Mouse (Mus musculus): Measurements from ENCODE around the gene Hoxa4. TPM values are rescaled to one million over a fixed set of nuclear protein-coding genes. Genes with fewer than 3 reads are reported as not detected.

Hoxa4 gene
- polyA plus RNA-seq, 1 experiment from 2014 or later, result 3.6 TPM

DNA sequence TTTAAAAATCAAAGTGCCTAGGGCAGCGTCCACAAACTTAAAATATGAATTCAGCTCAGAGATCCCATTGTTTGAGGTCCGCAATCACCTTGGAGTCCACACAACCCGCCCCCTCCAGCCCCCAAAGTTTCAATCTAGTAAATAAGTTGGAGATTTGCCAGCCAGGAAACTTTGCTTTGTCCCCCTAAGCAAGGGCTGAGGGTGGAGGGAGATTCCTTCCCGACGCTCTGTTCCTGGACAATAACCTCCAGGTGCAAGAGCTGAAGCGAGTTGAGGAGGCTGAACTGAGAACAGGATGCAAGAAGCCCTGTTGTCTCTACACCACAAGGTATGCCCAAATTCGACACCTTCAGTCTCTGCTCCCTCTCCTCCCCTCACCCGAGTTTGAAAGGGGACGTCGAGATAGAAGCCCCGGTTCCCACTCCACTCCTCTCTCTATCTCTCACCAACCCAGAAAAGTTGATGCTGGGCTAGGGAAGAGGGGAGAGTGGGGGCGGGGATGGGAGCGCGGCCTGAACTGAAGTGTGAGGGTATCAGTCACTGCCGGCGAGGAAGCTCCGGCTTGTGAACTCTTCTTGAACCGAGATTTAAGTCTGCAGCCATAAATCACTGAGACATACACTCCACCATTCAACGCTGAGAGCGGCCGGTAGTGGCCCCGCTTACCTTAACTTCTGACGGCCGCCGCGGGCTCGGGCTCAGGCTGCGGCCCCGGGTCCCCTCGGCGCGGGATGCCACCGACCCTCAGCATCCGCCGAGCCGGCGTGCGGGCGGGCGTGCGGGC, 16.4 kb downstream of the Hoxa4 start:
- no peak for TF ChIP-seq CTCF (IDR thresholded peaks at IDR 0.05; ENCODE audit: low read depth)
- no peaks in the 10 kb centered on the region; the same call in 1 of the 2 replicates for H3K36me3 ChIP-seq (ENCODE audit: control insufficient read depth, insufficient read depth)
- WGBS, result 5% methylated on average over 41 of the region's 41 CpGs
- H3K9ac ChIP-seq (ENCODE audit: low read depth, low read length), result peak overlapping the region; percentile 68
- peak overlapping the region; percentile 87 for H3K27ac ChIP-seq (ENCODE audit: low read depth, low read length)
- ATAC-seq, result peak; percentile 38; the same call in 1 of the 2 replicates
- peaks cover 24% of the 10 kb centered on the region; the same call in 1 of the 2 replicates for H3K27me3 ChIP-seq (replicated peaks; ENCODE audit: control insufficient read depth, insufficient read depth, low read length)
- no peaks in the 10 kb centered on the region for H3K9me3 ChIP-seq (ENCODE audit: control insufficient read depth)
- no peaks in the 10 kb centered on the region for H3K4me1 ChIP-seq (replicated peaks; ENCODE audit: control insufficient read depth, insufficient read depth, low read length)
- H3K4me3 ChIP-seq (ENCODE audit: low read depth, low read length), result peak overlapping the region; percentile 61
- H3K4me2 ChIP-seq (replicated peaks; ENCODE audit: low read depth), result peak overlapping the region; percentile 76

DNA sequence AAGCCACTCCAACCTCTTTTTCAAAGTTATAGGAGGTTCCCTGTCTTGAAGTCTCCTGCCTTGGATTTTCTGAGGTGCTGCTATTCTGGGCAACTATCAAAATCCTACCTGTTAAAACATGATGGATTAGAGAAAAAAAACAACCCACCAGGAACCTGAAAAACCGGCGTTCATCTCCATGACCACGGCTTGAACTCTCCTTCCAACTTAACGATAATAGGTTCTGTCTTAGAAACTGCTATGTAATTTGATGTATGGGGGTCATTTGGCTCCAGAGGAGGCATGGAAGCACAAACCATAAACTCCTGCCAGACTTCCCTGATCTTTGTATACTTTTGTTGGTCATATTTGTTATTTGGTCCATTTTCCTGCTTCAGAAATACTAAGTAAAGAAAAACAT, 17.9 kb downstream of the Hoxa4 start:
- Histone ChIP-seq H3K27ac (ENCODE audit: low read depth, low read length) (no peak overlapping the region), H3K4me1 (replicated peaks; ENCODE audit: control insufficient read depth, insufficient read depth, low read length) (no peaks in the 10 kb centered on the region), H3K9me3 (ENCODE audit: control insufficient read depth) (no peaks in the 10 kb centered on the region), H3K27me3 (replicated peaks; ENCODE audit: control insufficient read depth, insufficient read depth, low read length) (peaks cover 19% of the 10 kb centered on the region; the same call in 1 of the 2 replicates), H3K4me2 (replicated peaks; ENCODE audit: low read depth) (peak overlapping the region; percentile 62; the same call in 1 of the 2 replicates), H3K36me3 (ENCODE audit: control insufficient read depth, insufficient read depth) (no peaks in the 10 kb centered on the region; the same call in 1 of the 2 replicates), H3K4me3 (ENCODE audit: low read depth, low read length) (no peak overlapping the region), H3K9ac (ENCODE audit: low read depth, low read length) (no peak overlapping the region)
- TF ChIP-seq CTCF (IDR thresholded peaks at IDR 0.05; ENCODE audit: low read depth), result no peak
- 20% methylated on average over 4 of the region's 4 CpGs for WGBS
- no peak for ATAC-seq

DNA sequence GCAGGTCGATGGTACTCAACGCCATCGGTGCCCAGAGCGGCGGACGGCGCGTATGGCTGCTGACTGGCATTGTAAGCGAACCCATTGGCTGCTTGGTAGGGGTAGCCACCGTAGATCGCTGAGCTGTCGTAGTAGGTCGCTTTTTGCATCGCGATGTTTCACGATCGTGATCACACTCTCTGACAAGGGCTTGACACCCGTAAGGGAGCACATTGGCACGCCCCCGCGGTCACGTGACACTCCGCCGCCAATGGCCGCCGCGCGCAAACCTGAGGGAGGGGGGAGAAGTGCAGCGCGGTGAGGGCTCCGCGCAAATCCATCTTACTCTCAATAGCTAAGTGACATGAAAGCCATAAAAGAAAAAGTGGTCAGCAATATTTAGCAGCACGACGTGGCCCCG, 19.1 kb downstream of the Hoxa4 start:
- Histone ChIP-seq H3K9ac (ENCODE audit: low read depth, low read length) (peak overlapping the region; percentile 38; the same call in 1 of the 2 replicates), H3K27ac (ENCODE audit: low read depth, low read length) (peak overlapping the region; percentile 66), H3K4me1 (replicated peaks; ENCODE audit: control insufficient read depth, insufficient read depth, low read length) (no peaks in the 10 kb centered on the region), H3K4me3 (ENCODE audit: low read depth, low read length) (peak overlapping the region; percentile 20), H3K9me3 (ENCODE audit: control insufficient read depth) (no peaks in the 10 kb centered on the region), H3K27me3 (replicated peaks; ENCODE audit: control insufficient read depth, insufficient read depth, low read length) (peaks cover 17% of the 10 kb centered on the region; the same call in 1 of the 2 replicates), H3K4me2 (replicated peaks; ENCODE audit: low read depth) (peak overlapping the region; percentile 62), H3K36me3 (ENCODE audit: control insufficient read depth, insufficient read depth) (no peaks in the 10 kb centered on the region; the same call in 1 of the 2 replicates)
- ATAC-seq, result peak; percentile 63
- WGBS, result 5% methylated on average over 35 of the region's 35 CpGs
- TF ChIP-seq CTCF (IDR thresholded peaks at IDR 0.05; ENCODE audit: low read depth), result no peak

DNA sequence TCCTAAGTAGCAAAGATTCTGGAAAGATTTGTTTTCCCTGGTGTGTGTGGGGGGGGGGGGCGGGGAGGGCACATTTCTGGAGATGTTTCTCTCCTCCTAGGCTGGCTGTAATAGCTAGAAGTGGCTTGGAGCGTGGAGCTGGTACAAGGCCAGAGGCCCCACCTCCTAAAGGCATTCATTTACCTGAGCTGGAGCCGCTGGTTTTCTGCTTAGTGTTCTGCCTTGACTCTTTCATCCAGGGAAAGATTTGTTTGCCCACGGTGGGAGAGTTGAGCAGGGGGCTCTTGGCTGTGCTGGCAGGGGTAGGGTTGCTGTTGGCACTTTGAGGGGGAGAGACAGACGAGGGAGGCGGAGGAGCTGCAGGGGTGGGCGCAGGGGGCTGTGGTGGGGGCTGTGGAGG, 19.6 kb downstream of the Hoxa4 start:
- no peak for TF ChIP-seq CTCF (IDR thresholded peaks at IDR 0.05; ENCODE audit: low read depth)
- Histone ChIP-seq H3K4me3 (ENCODE audit: low read depth, low read length) (peak overlapping the region; percentile 20; the same call in 1 of the 2 replicates), H3K4me1 (replicated peaks; ENCODE audit: control insufficient read depth, insufficient read depth, low read length) (no peaks in the 10 kb centered on the region), H3K4me2 (replicated peaks; ENCODE audit: low read depth) (peak overlapping the region; percentile 62), H3K27ac (ENCODE audit: low read depth, low read length) (peak overlapping the region; percentile 64), H3K36me3 (ENCODE audit: control insufficient read depth, insufficient read depth) (no peaks in the 10 kb centered on the region; the same call in 1 of the 2 replicates), H3K9ac (ENCODE audit: low read depth, low read length) (no peak overlapping the region), H3K27me3 (replicated peaks; ENCODE audit: control insufficient read depth, insufficient read depth, low read length) (peaks cover 17% of the 10 kb centered on the region), H3K9me3 (ENCODE audit: control insufficient read depth) (no peaks in the 10 kb centered on the region)
- ATAC-seq, result no peak
- 31% methylated on average over 7 of the region's 7 CpGs for WGBS

DNA sequence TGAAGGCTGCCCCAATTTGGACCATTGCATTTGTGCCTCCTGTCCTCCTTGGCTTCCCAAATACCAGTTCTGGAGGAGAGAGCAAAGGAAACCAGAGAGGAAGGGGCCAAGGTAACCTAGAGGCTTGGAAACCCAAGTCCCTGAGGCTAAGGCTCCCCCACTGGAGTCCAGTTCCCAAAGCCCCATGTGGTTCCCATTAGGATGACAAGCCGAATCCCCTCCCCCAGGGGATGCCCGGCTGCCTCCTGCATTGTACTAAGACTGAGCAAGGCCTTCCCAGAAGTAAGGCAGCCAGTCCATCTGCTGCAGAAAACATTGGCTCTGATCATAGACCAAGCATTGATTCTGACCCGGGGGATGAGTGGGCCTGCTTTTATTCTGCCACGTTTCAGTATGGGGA, 20.2 kb downstream of the Hoxa4 start:
- Histone ChIP-seq H3K27me3 (replicated peaks; ENCODE audit: control insufficient read depth, insufficient read depth, low read length) (peaks cover 17% of the 10 kb centered on the region), H3K36me3 (ENCODE audit: control insufficient read depth, insufficient read depth) (no peaks in the 10 kb centered on the region; the same call in 1 of the 2 replicates), H3K9me3 (ENCODE audit: control insufficient read depth) (no peaks in the 10 kb centered on the region), H3K4me1 (replicated peaks; ENCODE audit: control insufficient read depth, insufficient read depth, low read length) (no peaks in the 10 kb centered on the region), H3K4me3 (ENCODE audit: low read depth, low read length) (no peak overlapping the region), H3K4me2 (replicated peaks; ENCODE audit: low read depth) (peak overlapping the region; percentile 49), H3K27ac (ENCODE audit: low read depth, low read length) (0 out of 2 replicates have a peak overlapping the region, but pooled peaks have one; percentile 37), H3K9ac (ENCODE audit: low read depth, low read length) (no peak overlapping the region)
- ATAC-seq, result no peak
- TF ChIP-seq CTCF (IDR thresholded peaks at IDR 0.05; ENCODE audit: low read depth), result no peak
- 66% methylated on average over 4 of the region's 4 CpGs for WGBS

DNA sequence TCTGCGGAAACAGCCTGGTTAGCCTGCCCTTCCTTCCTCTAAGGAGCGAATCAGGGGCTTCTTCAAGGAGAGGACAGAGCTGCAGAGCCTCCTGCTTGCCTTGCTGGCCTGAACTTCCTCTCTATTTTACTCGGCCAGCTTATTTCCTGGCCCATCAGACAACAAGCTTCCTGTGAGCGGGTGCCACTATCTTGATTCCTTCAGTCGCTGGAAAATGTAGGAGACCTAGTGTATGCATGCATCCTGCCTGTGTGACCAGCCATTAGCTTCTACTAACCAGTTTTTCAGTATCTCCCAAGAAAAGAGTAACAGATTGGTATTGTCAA, 20.7 kb downstream of the Hoxa4 start:
- Histone ChIP-seq H3K4me2 (replicated peaks; ENCODE audit: low read depth) (peak overlapping the region; percentile 49), H3K9me3 (ENCODE audit: control insufficient read depth) (no peaks in the 10 kb centered on the region), H3K4me3 (ENCODE audit: low read depth, low read length) (no peak overlapping the region), H3K27me3 (replicated peaks; ENCODE audit: control insufficient read depth, insufficient read depth, low read length) (peaks cover 20% of the 10 kb centered on the region), H3K27ac (ENCODE audit: low read depth, low read length) (peak overlapping the region; percentile 37; the same call in 1 of the 2 replicates), H3K36me3 (ENCODE audit: control insufficient read depth, insufficient read depth) (no peaks in the 10 kb centered on the region; the same call in 1 of the 2 replicates), H3K4me1 (replicated peaks; ENCODE audit: control insufficient read depth, insufficient read depth, low read length) (no peaks in the 10 kb centered on the region), H3K9ac (ENCODE audit: low read depth, low read length) (0 out of 2 replicates have a peak overlapping the region, but pooled peaks have one; percentile 32)
- no peak for ATAC-seq
- 71% methylated on average over 5 of the region's 5 CpGs for WGBS
- TF ChIP-seq CTCF (IDR thresholded peaks at IDR 0.05; ENCODE audit: low read depth), result no peak

All from intestine, postnatal 0 days (tissue).